Mouse (Mus musculus) G1E-ER4 (cell line): ENCODE results near the gene Tacr2. TPM values are rescaled to one million over a fixed set of nuclear protein-coding genes. Genes with fewer than 3 reads are reported as not detected.

Experiments
- GATA1 ChIP-seq: IDR thresholded peaks from one replicate; pipeline ENCODE4 v1.8.0; 2012; ENCODE audit warnings: low read length, inconsistent platforms
- polyA plus RNA-seq: library from polyadenylated mRNA; stranded (reverse); fragments of >175 nt; gene quantifications from 2 replicates; pipeline ENCODE4 v1.2.3, GENCODE M21; 2012

Tacr2 gene
- polyA plus RNA-seq, 1 experiment, result not detected

DNA sequence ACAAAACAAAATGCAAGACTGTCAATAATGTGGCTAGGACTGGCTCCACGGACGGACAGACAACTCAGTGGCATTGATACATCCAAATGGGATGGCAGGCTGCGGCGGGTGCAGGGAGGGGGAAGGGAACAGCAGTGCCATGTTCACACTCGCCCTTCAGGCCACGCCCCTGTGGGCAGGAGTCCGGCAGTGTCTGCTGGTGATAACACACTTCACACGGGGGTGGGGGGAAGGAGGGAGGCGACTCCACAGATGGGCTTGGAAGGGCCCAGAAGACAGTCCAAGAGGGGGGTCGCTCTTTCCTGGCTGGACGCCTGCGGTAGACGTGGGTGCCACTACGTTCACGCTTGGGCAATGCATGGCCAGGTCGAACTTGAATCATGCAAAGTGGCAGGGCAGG lies 17.0 kb downstream of the Tacr2 start:
- no peak for TF ChIP-seq GATA1

DNA sequence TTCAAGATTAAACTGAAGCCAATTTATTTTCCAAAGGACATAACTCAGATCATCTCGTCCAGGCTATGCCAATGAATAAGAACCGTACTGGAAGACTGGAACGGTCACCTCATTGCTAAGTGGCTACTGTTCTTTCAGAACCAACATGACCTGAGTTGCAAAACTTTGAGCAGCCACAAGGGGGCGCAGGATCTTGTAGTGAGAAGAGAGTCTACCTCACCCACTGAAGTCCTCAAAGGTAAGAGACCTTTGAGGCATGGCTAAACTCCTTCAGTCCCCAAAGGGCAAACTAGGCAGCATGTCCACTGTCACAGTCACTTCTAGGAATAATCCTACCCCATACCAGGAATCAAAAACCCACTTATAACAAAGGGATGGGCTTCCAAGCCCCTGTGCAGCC lies 23.0 kb downstream of the Tacr2 start:
- no peak for TF ChIP-seq GATA1

DNA sequence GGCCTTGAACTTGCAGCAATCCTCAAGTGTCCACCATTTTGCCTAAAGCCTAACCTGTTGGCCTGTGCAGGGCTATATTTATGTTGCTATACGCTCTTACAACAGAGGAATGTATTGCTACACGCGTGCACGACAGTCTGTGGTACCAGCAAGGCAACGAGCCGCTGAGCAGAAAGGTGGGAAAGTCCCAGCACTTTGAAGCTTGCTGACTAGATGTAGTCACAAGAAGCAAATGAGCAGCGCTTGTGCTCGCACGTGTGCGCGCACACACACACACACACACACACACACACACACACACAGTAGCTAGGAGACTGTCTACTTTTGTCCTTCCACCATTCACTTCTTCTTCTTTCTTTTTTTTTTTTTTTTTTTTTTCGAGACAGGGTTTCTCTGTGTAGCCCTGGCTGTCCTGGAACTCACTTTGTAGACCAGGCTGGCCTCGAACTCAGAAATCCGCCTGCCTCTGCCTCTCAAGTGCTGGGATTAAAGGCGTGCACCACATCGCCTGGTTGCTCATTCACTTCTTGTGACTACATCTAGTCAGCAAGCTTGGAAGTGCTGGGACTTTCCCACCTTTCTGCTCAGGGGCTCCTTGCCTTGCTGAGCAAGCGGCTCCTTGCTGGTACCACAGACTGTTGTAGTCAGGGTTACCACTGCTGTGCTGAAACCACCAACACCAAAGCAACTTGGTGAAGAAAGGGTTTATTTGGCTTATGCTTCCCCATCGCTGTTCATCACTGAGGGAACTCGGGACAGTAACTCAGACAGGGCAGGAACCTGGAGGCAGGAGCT lies 25.5 kb downstream of the Tacr2 start:
- TF ChIP-seq GATA1, result no peak

DNA sequence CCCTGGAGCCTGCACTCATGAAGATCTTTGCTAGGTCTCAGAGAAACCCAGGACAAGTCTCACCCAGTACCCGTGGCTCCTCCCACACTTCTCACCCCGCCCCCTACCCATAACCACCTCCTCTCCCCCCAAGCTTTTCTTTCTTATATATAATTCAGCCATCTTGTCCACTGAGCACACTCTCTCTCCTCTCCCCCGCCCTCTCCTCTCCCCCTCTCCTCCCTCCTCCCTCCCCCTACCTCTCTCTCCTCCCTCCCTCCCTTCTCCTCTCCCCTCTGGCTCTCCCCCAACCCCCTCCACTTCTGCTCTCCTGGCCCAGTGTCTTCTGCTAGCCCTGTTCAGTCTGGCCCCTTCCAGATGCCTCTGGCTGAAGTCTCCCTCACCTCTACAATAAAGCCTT lies 26.8 kb downstream of the Tacr2 start:
- TF ChIP-seq GATA1, result no peak

DNA sequence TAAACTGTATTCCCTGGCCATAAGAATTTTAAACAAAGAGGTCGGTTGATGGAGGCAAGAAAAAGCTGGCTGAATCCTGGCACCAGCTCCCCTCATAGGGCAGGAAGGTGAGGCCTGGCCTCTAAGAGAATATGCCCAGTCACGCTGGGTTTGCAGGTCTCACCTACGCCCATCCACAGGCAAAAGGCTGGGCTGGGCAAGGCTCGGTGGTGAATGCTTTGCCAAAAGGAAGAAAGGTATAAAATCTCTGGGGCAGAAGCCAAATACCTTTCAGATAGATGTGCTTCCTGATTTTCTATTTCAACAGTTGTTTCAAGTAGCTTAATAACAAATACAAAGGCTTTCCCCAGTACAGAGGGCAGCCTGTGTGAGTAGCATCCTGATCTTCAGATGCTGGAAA lies 27.4 kb downstream of the Tacr2 start:
- TF ChIP-seq GATA1, result no peak

DNA sequence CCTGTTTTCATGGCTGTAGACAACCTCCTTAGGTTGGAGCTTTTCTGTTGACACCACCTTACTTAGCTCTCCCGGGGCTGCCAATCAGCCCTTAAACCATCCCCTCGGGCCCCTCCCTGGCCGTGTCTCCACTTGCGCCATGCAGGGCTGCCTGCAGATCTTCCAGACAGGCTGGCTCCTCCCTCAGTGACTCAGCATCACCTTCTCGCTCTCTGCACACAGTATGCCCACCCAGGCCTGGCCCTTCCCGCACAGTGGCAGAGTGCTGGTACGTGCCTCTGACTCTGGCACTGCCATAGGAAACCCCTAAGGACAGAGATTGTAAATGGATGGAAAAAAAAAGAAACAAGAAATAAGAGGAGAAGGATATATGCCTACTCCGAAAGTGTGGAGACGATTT lies 30.5 kb downstream of the Tacr2 start:
- TF ChIP-seq GATA1, result no peak

DNA sequence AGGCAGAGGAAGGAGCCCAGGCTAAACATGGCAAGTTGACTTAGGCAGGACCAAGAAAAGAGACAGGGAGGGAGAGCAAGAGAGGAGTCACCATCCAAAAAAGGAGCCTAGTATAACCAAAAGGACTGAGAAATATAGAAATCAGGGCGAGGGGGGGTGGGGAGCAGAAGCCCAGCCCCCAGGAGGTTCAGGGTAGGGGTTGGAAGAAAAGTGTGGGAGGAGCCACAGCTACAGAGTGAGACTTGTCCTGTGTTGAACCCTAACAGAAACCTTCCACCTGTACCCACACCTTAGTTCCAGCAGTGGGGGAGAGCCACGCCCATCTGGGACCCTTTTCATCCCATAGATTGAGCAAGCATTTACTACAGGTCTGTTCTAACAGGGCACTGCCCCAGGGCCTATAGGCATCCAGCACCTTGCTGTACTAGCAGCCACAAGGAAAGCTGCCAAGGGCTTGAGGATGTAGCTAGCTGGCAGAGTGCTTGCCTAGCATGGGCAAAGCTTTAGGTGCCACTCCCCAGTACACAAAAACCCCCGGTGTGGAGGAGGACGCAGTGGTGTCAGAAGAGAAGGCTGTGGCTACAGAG lies 31.1 kb downstream of the Tacr2 start:
- TF ChIP-seq GATA1, result no peak

DNA sequence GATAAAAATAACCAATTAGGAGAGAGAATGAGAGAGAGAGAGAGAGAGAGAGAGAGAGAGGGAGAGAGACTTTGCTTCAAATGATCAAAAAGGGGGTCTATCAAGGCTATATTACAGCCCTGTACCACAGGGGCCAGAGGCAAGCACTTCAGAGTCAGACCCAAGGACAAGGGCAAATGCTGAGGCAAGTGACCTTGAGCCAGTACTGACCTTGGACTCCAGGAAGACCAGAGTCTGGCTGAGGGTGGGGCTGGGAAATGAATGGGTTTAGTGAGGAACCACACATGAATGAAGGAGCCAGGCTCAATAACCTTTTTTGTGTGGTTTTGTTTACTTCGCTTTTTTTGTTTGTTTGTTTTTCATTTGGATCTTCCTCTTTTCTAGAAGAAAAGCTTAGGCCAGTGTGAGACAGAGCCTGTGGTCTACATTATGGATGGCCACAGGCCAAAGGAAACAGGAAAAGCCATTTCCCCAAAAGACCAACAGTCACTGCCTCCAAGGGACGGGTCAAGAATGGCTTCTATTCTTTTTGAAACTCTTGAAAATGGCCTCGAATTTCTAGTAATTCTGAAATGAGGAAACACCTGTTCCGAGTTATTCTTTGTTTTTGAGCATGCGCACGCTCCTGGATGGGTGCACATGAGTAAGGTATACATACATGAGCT lies 35.4 kb downstream of the Tacr2 start:
- TF ChIP-seq GATA1, result no peak

DNA sequence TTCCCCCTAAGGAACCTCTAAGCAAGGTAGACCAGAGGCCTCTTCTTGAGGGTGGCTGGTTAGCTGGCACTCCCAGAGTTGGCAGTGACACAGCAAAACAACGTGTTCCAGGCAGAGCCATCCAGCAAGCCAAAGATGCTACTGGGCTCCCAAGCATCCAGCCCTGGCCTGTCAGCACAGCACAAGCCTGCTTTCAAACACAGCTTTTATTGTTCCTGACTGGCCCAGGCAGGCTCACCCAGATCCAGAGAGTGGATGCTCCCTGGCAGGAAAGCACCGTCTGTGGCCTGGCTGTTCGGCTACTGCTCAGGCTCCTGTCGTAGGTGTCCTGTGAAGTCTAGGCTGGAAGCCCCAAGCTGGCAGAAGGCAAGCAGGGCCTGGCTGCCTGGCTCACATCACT lies 41.9 kb downstream of the Tacr2 start:
- TF ChIP-seq GATA1, result no peak

DNA sequence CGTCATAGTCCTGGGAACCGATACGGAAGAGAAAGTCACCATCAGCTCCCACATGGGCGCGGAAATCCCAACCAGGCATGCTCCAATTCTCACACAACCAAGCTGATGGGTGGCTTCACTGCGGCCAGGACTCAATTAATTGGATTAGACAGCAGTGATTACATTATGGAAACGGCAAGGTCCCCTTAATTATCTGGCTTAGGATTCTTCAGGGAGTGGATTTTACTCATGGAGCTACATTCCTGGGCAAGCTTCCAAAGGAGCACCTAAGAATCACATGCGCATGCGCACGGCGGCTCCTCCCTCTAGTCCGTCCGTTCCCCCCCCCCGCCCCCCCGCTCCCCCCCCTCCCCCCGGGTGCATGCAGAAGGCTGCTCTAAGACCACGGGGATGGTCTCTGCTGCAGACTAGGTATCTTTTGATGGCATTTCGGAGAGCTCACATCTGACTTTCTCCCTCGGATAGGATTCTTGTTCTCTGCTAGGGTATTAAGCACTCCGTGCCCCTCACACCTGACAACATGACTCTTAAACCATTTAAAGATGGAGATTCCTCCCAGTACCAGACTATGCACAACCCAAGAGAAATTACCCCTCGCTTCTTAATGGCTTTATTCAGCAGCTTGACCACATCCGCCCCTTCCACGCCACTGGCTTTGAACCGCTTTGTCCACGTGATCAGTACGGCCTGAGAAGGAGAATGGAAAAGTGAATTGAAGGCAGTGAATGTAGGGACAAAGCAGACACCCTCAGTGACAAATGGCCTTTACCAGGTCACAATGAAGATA lies 44.0 kb downstream of the Tacr2 start:
- no peak for TF ChIP-seq GATA1

DNA sequence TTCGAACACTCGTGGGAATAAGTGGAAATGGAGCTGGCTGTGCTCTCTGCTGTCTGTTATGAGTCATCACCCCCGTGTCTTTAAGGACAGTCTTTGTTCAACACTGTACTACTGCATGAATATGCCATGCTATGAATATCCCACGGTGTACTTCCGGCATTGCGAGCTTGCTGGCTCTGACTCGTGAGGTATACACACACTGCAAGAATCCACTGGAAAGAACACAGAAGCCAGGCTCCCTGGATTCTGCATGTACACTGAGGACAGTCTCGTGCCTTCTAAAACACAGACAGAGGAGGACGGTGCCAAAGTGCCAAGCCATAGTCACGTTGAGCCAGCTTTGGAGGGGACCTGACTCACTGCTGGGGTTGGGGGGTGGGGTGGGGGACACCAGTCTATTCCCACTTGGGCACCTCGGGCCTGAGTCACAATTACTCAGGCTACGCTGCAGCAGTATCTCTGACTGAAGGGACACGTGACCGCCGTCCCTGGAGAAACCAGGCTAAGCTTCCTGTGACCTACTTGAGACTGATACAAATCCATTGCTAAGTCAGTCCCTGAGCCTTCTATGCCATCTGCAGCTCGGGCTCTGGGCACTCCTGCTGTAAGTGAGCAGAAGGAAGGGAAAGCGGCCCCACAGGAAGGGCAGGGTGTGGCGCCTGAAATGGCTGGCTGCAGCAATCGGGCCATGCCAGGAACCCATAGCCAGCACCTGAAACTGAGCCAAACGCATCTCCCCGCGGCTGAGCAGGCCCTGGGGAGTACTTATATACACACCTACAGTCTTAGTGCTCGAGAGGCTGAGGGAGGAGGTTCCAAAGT lies 48.0 kb downstream of the Tacr2 start:
- TF ChIP-seq GATA1, result no peak

DNA sequence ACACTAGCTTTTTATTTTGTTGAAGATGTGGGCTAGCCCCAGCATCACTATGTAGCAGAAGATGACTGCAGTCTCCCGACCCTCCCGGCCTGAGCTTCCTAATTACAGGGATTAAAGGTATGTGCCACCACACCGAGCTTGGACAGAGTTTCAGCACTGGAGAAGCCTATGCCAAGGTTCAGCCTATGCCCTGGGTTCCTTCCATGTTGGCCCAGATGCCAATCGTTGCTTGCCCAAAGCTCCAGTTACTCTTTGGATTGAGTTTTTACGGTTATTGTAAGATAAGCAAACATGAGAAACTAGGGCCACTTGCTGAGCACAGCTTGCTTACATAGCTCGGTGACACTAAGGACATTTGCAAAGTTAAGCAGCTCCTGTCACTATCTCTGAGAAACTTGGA lies 52.9 kb downstream of the Tacr2 start:
- no peak for TF ChIP-seq GATA1

DNA sequence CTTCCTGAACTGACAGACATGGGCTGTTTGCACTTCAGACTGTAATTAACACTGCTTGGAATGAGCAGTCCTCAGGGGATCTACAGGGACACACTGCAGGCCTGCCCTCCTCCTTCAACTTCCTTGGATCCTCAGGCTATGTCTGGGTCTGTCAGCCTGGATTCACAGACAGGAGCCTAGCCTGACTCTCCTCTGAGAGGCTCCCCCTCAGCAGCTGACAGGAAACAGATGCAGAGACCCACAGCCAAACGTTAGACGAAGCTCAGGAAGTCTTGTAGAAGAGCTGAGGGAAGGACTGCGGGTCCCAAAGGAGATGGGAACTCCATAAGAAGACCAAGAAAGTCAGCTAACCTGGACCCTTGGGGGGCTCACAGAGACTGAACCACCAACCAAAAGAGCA lies 54.2 kb downstream of the Tacr2 start:
- TF ChIP-seq GATA1, result no peak

DNA sequence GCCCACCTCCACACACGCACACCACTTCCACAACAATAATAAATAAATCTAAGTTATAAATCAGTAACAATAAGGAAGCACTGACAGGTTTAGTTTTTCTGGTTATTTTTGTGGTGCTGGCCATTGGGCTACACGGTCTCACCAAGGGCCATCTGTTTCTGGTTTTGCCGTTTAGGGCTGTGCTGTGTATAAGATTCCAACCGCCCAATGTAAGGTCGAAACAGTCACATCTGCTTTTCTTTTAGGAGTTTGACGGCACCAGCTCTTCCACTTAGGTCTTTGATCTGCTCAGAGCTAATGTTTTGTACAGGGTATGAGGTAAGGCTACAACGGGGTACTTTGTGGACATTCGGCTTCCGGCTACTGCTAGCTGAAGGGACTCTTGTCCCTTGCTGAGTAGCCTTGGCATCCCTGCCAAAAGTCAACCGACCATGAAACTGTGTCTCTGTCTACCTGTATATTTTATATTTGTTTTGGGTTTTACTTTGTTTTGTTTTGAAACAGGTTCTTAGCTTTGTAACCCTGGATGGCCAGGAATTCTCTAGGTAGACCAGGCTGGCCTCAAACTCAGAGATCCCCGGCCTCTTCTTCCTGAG lies 56.8 kb downstream of the Tacr2 start:
- no peak for TF ChIP-seq GATA1

DNA sequence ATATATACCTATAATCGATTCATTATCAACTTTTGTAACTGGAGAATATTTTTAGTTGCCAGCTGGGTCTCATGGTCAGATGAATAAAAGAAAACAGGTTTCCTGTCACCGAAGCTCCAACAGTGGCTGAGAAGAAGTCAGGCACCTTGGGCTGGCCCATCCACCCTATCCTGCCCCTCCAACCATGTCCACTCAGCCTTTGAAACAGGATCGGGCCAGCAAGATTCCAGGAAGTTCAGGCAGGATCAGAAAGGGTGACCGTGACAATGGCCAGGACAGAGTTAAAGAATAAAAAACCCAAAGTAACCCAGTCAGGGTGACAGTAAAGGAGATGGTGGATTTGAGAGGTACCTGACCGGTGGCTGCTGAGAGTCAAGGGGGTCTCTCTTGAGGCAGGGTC lies 57.4 kb downstream of the Tacr2 start:
- no peak for TF ChIP-seq GATA1
